Mouse (Mus musculus) right cerebral cortex, postnatal 4 days (tissue): Measurements from ENCODE around the gene Trafd1.
"Not testable (repeated sequence)": the region's sequence is repeated elsewhere in the genome, so short reads cannot be mapped to it uniquely, and the experiment has no call there.

Experiments used
- DNase-seq: peaks from one replicate; pipeline ENCODE4 v3.0.0-alpha.2; 2022

Gene Trafd1

DNA sequence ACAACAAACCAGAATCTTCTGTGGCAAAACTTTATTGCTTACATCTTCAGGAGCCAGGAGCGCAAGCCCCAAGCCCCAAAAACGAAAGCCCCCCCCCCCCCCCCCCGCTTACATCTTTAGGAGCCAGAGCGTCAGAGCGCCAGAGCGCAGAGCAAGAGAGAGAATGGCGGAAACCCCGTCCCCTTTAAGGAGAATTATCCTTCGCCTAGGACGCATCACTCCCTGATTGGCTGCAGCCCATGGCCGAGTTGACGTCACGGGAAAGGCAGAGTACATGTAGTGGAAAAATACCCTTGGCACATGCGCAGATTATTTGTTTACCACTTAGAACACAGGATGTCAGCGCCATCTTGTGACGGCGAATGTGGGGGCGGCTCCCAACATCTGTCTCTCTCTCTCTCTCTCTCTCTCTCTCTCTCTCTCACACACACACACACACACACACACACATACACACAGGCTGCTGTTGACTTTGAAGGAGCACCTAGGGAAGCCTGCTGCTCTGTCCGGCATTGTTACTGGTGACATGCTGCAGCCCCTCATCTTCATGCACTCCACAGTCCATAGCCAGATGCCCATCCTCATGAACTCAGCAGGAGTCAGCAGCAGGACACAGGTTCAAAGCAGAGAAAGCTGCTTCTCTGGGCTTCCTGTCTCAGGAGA lies 55.1 kb downstream of the Trafd1 start:
- not testable (repeated sequence) for DNase-seq

DNA sequence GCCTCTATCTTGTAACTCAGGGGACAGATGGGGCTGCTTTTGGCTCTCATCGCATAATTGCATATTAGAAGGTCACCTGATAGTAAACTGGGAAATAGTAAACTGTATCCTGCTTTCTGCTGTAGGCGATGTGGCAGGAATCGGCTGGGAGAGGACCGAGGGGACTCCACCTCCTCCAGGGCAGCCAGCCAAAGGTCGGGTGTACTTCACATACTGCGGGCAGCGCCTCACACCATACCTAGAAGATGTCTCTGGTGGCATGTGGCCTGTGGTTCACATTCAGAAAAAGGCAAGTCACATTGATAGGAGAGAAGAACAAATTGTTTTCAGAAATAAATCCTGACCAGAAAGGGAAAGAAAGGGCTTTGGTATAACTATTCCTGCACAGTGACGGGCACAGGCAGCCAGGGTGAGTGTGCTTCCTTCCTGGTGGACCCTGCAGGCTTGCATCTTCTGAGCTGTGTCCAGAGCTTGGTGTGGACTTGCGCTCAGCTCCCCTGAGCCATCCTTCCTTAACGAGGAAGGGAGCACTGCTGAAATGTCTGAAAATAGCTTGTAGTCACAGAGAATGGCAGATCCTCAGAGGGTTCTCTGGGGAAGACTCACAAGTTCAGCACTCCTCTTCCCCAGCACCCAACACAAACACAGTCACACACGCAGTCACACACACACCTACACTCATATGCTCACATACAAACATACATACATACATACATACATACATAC lies 55.9 kb downstream of the Trafd1 start:
- DNase-seq: no peak

GRCm38 (mm10) chr5:121326079-121326805 lies 59.2 kb downstream of the Trafd1 start:
- no peak for DNase-seq
